Mouse (Mus musculus): ENCODE measurements around the gene Dcaf10. TPM values are rescaled to one million over a fixed set of nuclear protein-coding genes. Genes with fewer than 3 reads are reported as not detected.
"Not testable (repeated sequence)": the region's sequence is repeated elsewhere in the genome, so short reads cannot be mapped to it uniquely, and the experiment has no call there.

Dcaf10 gene
- polyA plus RNA-seq, 1 experiment from 2014 or later: 15.0 TPM

GRCm38 (mm10) chr4:45396211-45396610 lies 54.3 kb downstream of the Dcaf10 start:
- H3K36me3 ChIP-seq (ENCODE audit: control insufficient read depth, insufficient read depth, low read length): peaks cover 47% of the 10 kb centered on the region
- WGBS: 86% methylated on average over 5 of the region's 6 CpGs
- ATAC-seq (ENCODE audit: insufficient number of reproducible peaks, insufficient read depth, low FRiP score, low read depth): not testable (repeated sequence)

GRCm38 (mm10) chr4:45398315-45398714 lies 56.4 kb downstream of the Dcaf10 start:
- ATAC-seq (ENCODE audit: insufficient number of reproducible peaks, insufficient read depth, low FRiP score, low read depth); H3K9me3 ChIP-seq (ENCODE audit: control insufficient read depth, low read length); H3K4me3 ChIP-seq (ENCODE audit: control insufficient read depth in 1 of 2, insufficient read depth in 1 of 2, low read depth in 1 of 2, low read length in 2 of 2); H3K27me3 ChIP-seq (ENCODE audit: control insufficient read depth, insufficient read depth, low read length); H3K27ac ChIP-seq (replicated peaks in 1 of 2; ENCODE audit: control insufficient read depth in 1 of 2, insufficient read depth in 1 of 2, low read depth in 2 of 2, low read length in 2 of 2); H3K4me2 ChIP-seq (ENCODE audit: low read length); H3K9ac ChIP-seq (ENCODE audit: low read length): not testable (repeated sequence)
- Histone ChIP-seq H3K36me3 (ENCODE audit: control insufficient read depth, insufficient read depth, low read length) (peaks cover 60% of the 10 kb centered on the region), H3K4me1 (ENCODE audit: control insufficient read depth in 2 of 2, insufficient read depth in 2 of 2, low read length in 2 of 2) (peaks cover 8 to 14% of the 10 kb centered on the region in 2 experiments)
- 74% methylated on average over 5 of the region's 5 CpGs for WGBS

More at GRCm38 (mm10) chr4:45396211-45396610, 54.3 kb downstream of the Dcaf10 start:
- H3K4me1 ChIP-seq (ENCODE audit: control insufficient read depth in 2 of 2, insufficient read depth in 2 of 2, low read length in 2 of 2); H3K4me3 ChIP-seq (ENCODE audit: control insufficient read depth in 1 of 2, insufficient read depth in 1 of 2, low read depth in 1 of 2, low read length in 2 of 2); H3K27me3 ChIP-seq (ENCODE audit: control insufficient read depth, insufficient read depth, low read length); H3K4me2 ChIP-seq (ENCODE audit: low read length); H3K9me3 ChIP-seq (ENCODE audit: control insufficient read depth, low read length); H3K27ac ChIP-seq (replicated peaks in 1 of 2; ENCODE audit: control insufficient read depth in 1 of 2, insufficient read depth in 1 of 2, low read depth in 2 of 2, low read length in 2 of 2); H3K9ac ChIP-seq (ENCODE audit: low read length): not testable (repeated sequence)

GRCm38 (mm10) chr4:45399421-45400210 lies 57.7 kb downstream of the Dcaf10 start:
- ATAC-seq (ENCODE audit: insufficient number of reproducible peaks, insufficient read depth, low FRiP score, low read depth): no peak

GRCm38 (mm10) chr4:45402281-45402680 lies 60.4 kb downstream of the Dcaf10 start:
- no peaks in the 10 kb centered on the region for H3K9me3 ChIP-seq (ENCODE audit: control insufficient read depth, low read length)
- no peaks in the 10 kb centered on the region for H3K27me3 ChIP-seq (ENCODE audit: control insufficient read depth, insufficient read depth, low read length)
- no peak for ATAC-seq (ENCODE audit: insufficient number of reproducible peaks, insufficient read depth, low FRiP score, low read depth)
- no peak overlapping the region for H3K4me2 ChIP-seq (ENCODE audit: low read length)
- H3K4me3 ChIP-seq (ENCODE audit: control insufficient read depth in 1 of 2, insufficient read depth in 1 of 2, low read depth in 1 of 2, low read length in 2 of 2): no peak overlapping the region
- no peak overlapping the region for H3K9ac ChIP-seq (ENCODE audit: low read length)
- peaks cover 17 to 37% of the 10 kb centered on the region in 2 experiments for H3K4me1 ChIP-seq (ENCODE audit: control insufficient read depth in 2 of 2, insufficient read depth in 2 of 2, low read length in 2 of 2)
- H3K27ac ChIP-seq (replicated peaks in 1 of 2; ENCODE audit: control insufficient read depth in 1 of 2, insufficient read depth in 1 of 2, low read depth in 2 of 2, low read length in 2 of 2): no peak overlapping the region; a peak in 1 of 4 replicates
- WGBS: 96% methylated on average over 4 of the region's 4 CpGs
- H3K36me3 ChIP-seq (ENCODE audit: control insufficient read depth, insufficient read depth, low read length): peaks cover 66% of the 10 kb centered on the region

More at GRCm38 (mm10) chr4:45399421-45400210, 57.7 kb downstream of the Dcaf10 start:
- peaks cover 73% of the 10 kb centered on the region for H3K36me3 ChIP-seq (ENCODE audit: control insufficient read depth, insufficient read depth, low read length)
- no peak overlapping the region for H3K27ac ChIP-seq (replicated peaks in 1 of 2; ENCODE audit: control insufficient read depth in 1 of 2, insufficient read depth in 1 of 2, low read depth in 2 of 2, low read length in 2 of 2)
- peaks cover 13 to 21% of the 10 kb centered on the region in 2 experiments for H3K4me1 ChIP-seq (ENCODE audit: control insufficient read depth in 2 of 2, insufficient read depth in 2 of 2, low read length in 2 of 2)
- H3K4me3 ChIP-seq (ENCODE audit: control insufficient read depth in 1 of 2, insufficient read depth in 1 of 2, low read depth in 1 of 2, low read length in 2 of 2): no peak overlapping the region
- no peaks in the 10 kb centered on the region for H3K27me3 ChIP-seq (ENCODE audit: control insufficient read depth, insufficient read depth, low read length)
- H3K9ac ChIP-seq (ENCODE audit: low read length): no peak overlapping the region
- 93% methylated on average over 45 of the region's 45 CpGs for WGBS
- H3K4me2 ChIP-seq (ENCODE audit: low read length): no peak overlapping the region
- H3K9me3 ChIP-seq (ENCODE audit: control insufficient read depth, low read length): no peaks in the 10 kb centered on the region

- Histone ChIP-seq H3K4me1 (ENCODE audit: control insufficient read depth in 2 of 2, insufficient read depth in 2 of 2, low read length in 2 of 2) (peaks cover 17 to 40% of the 10 kb centered on the region in 2 experiments), H3K4me3 (ENCODE audit: control insufficient read depth in 1 of 2, insufficient read depth in 1 of 2, low read depth in 1 of 2, low read length in 2 of 2) (no peak overlapping the region), H3K4me2 (ENCODE audit: low read length) (no peak overlapping the region), H3K9me3 (ENCODE audit: control insufficient read depth, low read length) (no peaks in the 10 kb centered on the region), H3K36me3 (ENCODE audit: control insufficient read depth, insufficient read depth, low read length) (peaks cover 59% of the 10 kb centered on the region), H3K9ac (ENCODE audit: low read length) (no peak overlapping the region), H3K27ac (replicated peaks in 1 of 2; ENCODE audit: control insufficient read depth in 1 of 2, insufficient read depth in 1 of 2, low read depth in 2 of 2, low read length in 2 of 2) (peak overlapping the region; percentile 15 to 46; a peak in 3 of 4 replicates), H3K27me3 (ENCODE audit: control insufficient read depth, insufficient read depth, low read length) (no peaks in the 10 kb centered on the region)
- 25% methylated on average over 7 of the region's 7 CpGs for WGBS
- no peak for ATAC-seq (ENCODE audit: insufficient number of reproducible peaks, insufficient read depth, low FRiP score, low read depth)
Observed at GRCm38 (mm10) chr4:45402878-45403498, 61.1 kb downstream of the Dcaf10 start.

- Histone ChIP-seq H3K27me3 (ENCODE audit: control insufficient read depth, insufficient read depth, low read length) (no peaks in the 10 kb centered on the region), H3K4me2 (ENCODE audit: low read length) (no peak overlapping the region), H3K36me3 (ENCODE audit: control insufficient read depth, insufficient read depth, low read length) (peaks cover 54% of the 10 kb centered on the region), H3K4me3 (ENCODE audit: control insufficient read depth in 1 of 2, insufficient read depth in 1 of 2, low read depth in 1 of 2, low read length in 2 of 2) (no peak overlapping the region), H3K27ac (replicated peaks in 1 of 2; ENCODE audit: control insufficient read depth in 1 of 2, insufficient read depth in 1 of 2, low read depth in 2 of 2, low read length in 2 of 2) (peak overlapping the region; percentile 15 to 46; a peak in 2 of 4 replicates), H3K9ac (ENCODE audit: low read length) (no peak overlapping the region), H3K4me1 (ENCODE audit: control insufficient read depth in 2 of 2, insufficient read depth in 2 of 2, low read length in 2 of 2) (peaks cover 17 to 40% of the 10 kb centered on the region in 2 experiments), H3K9me3 (ENCODE audit: control insufficient read depth, low read length) (no peaks in the 10 kb centered on the region)
- no peak for ATAC-seq (ENCODE audit: insufficient number of reproducible peaks, insufficient read depth, low FRiP score, low read depth)
- WGBS: 67% methylated on average over 7 of the region's 7 CpGs
Observed at GRCm38 (mm10) chr4:45403499-45403878, 61.6 kb downstream of the Dcaf10 start.

GRCm38 (mm10) chr4:45404086-45404485 lies 62.2 kb downstream of the Dcaf10 start:
- Histone ChIP-seq H3K9ac (ENCODE audit: low read length) (no peak overlapping the region), H3K4me2 (ENCODE audit: low read length) (no peak overlapping the region), H3K4me1 (ENCODE audit: control insufficient read depth in 2 of 2, insufficient read depth in 2 of 2, low read length in 2 of 2) (peaks cover 19 to 40% of the 10 kb centered on the region in 2 experiments), H3K36me3 (ENCODE audit: control insufficient read depth, insufficient read depth, low read length) (peaks cover 48% of the 10 kb centered on the region), H3K4me3 (ENCODE audit: control insufficient read depth in 1 of 2, insufficient read depth in 1 of 2, low read depth in 1 of 2, low read length in 2 of 2) (no peak overlapping the region), H3K27ac (replicated peaks in 1 of 2; ENCODE audit: control insufficient read depth in 1 of 2, insufficient read depth in 1 of 2, low read depth in 2 of 2, low read length in 2 of 2) (no peak overlapping the region), H3K9me3 (ENCODE audit: control insufficient read depth, low read length) (no peaks in the 10 kb centered on the region), H3K27me3 (ENCODE audit: control insufficient read depth, insufficient read depth, low read length) (no peaks in the 10 kb centered on the region)
- no peak for ATAC-seq (ENCODE audit: insufficient number of reproducible peaks, insufficient read depth, low FRiP score, low read depth)
- 92% methylated on average over 7 of the region's 7 CpGs for WGBS
